Mouse (Mus musculus): ENCODE results near the gene Mcm9.

DNA sequence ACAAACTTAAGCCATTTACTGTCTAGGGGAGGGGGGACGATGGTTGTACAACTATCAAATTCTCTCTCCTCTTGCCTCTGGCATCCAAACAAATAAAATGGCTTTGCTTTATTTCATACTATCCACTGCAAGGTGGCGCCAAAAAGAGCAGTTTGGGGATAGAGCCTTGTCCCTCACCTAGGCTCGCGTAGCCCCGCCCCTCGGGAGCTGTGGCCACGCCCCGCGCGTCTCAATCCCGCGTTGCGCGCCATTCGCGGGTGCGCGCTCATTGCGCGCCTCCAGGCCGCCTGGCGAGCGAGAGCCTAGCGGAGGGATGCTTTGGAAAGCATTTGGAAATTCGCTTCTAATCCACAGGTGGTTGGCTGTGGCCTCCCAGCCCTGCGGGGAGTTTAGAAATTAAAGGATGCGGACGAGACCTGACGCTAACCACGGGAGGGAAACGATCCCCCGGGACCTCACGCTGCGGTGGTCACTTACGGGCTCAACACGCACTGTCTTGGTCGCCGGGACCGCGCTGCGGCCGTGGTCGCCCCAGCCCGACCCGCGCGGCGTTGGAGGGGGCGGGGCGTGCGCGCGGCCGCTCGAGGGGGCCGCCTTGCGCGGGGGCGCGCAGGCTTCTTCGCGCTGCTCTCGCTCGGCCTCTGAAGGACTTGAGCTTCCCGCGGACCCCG is 857 bp downstream of the Mcm9 start:
- TF ChIP-seq POLR2A (IDR thresholded peaks at IDR 0.05; ENCODE audit: low read depth, low read length) = peak; percentile 69
- TF ChIP-seq CTCF (IDR thresholded peaks at IDR 0.05; ENCODE audit: borderline replicate concordance, insufficient read depth, low read length) = no peak
